Mouse (Mus musculus): ENCODE measurements around the gene 1700003F12Rik. TPM values are rescaled to one million over a fixed set of nuclear protein-coding genes. Genes with fewer than 3 reads are reported as not detected.

The 1700003F12Rik gene
- total and polyA plus RNA-seq, 3 experiments, result 0.52 to 0.85 (median 0.56) TPM

DNA sequence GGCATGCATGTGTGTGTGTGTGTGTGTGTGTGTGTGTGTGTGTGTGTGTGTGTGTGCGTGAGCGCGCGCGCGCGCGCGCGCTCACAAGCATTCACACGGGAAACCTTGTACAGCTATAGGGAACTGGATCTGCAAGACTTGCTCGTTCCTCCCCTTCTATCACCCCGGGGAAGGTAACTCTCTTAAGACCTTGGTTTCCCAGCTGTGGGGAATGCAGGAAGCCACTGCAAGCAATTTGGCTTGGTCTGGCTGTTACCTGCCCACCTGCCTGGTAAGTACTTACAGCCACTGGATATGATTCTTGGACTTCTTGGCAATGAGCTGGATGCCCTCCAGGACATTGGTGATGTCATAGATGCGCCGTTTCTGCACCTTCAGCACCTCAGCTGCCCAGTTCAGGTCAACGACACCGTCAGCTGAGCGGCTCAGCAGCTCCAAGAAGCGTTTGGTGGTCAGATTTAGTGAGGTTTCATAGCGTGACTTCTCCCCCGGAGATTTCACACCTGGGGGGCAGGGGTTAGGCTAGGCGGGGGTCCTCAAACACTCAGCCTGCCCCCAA, 16.8 kb downstream of the 1700003F12Rik start:
- H3K36me3 ChIP-seq (replicated peaks in 1 of 2; ENCODE audit: control insufficient read depth in 1 of 2, insufficient read depth in 1 of 2, low read length in 1 of 2), result peaks cover 39 to 76% of the 10 kb centered on the region in 2 experiments
- dilution Hi-C loops (cut with MboI; ENCODE audit: extremely low pct_ligation_motif_present, extremely low pct_unique_long_range_greater_than_20kb, low sequenced_read_pairs), result no loop called here
- no peak overlapping the region for H3K9ac ChIP-seq (ENCODE audit: insufficient read depth, low read depth)
- H3K4me3 ChIP-seq (replicated peaks in 1 of 3; ENCODE audit: low read depth in 2 of 3, low read length in 2 of 3, poor library complexity in 1 of 3), result no peak overlapping the region
- H3K27me3 ChIP-seq (replicated peaks), result no peaks in the 10 kb centered on the region
- no peak for DNase-seq (ENCODE audit: extremely low read depth)
- no peak overlapping the region for H3K27ac ChIP-seq (ENCODE audit: insufficient read depth, low read depth)
- no peak for TF ChIP-seq ZNF384 (IDR thresholded peaks at IDR 0.05; ENCODE audit: low read depth, low read length)
- TF ChIP-seq MAZ (IDR thresholded peaks at IDR 0.05; ENCODE audit: low read depth, low read length), result no peak
- TF ChIP-seq USF2 (conservative IDR thresholded peaks at IDR 0.05; ENCODE audit: low read depth, low read length), result no peak
- no peak for TF ChIP-seq IRF4 (IDR thresholded peaks at IDR 0.05; ENCODE audit: low read depth, low read length)
- TF ChIP-seq TBP (conservative IDR thresholded peaks at IDR 0.05; ENCODE audit: low read depth, low read length), result no peak
- no peak for TF ChIP-seq SMC3 (IDR thresholded peaks at IDR 0.05; ENCODE audit: low read depth, low read length)
- no peak for TF ChIP-seq POLR2AphosphoS2 (IDR thresholded peaks at IDR 0.05; ENCODE audit: low read depth, low read length)
- TF ChIP-seq RCOR1 (conservative IDR thresholded peaks at IDR 0.05; ENCODE audit: low read depth, low read length), result no peak
- no peak for TF ChIP-seq ELF1 (IDR thresholded peaks at IDR 0.05; ENCODE audit: low read depth, low read length)
- in situ Hi-C loops (cut with MboI; ENCODE audit: low pct_ligation_motif_present, low pct_unique_long_range_greater_than_20kb, low sequenced_read_pairs), result no loop called here
- H3K9me3 ChIP-seq (replicated peaks; ENCODE audit: low read length), result no peaks in the 10 kb centered on the region
- H3K79me2 ChIP-seq (replicated peaks; ENCODE audit: control insufficient read depth, extremely low read depth, insufficient read depth, poor library complexity, severe bottlenecking), result peaks cover 20% of the 10 kb centered on the region
- peaks cover 0 to 32% of the 10 kb centered on the region in 2 experiments; a peak in 2 of 4 replicates for H3K4me1 ChIP-seq (ENCODE audit: control insufficient read depth in 1 of 2, insufficient read depth in 2 of 2)
- H3K4me2 ChIP-seq (ENCODE audit: insufficient read depth, low read depth, poor library complexity, severe bottlenecking), result no peak overlapping the region

DNA sequence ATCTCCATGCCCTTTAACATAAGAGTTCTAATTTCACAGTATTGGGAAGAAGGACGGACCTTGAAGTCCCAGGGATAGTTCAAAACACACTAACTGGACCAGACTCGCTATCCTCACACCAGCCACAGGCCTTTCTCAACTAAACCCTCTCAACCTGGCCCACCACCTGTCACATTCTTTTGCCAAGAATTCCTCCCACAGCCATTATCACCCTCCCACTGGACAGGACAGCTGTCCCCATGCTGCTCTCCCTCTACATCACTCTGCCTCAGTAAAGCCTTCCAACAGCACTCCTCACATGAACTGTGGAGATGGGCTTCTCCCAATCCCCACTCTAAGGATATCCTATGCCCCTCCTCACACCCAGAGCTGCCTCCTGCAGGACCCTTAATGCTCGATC, 18.7 kb downstream of the 1700003F12Rik start:
- Histone ChIP-seq H3K4me1 (ENCODE audit: control insufficient read depth in 1 of 2, insufficient read depth in 2 of 2) (peaks cover 0 to 37% of the 10 kb centered on the region in 2 experiments; a peak in 3 of 4 replicates), H3K9me3 (replicated peaks; ENCODE audit: low read length) (no peaks in the 10 kb centered on the region), H3K79me2 (replicated peaks; ENCODE audit: control insufficient read depth, extremely low read depth, insufficient read depth, poor library complexity, severe bottlenecking) (peaks cover 22% of the 10 kb centered on the region), H3K4me3 (replicated peaks in 1 of 3; ENCODE audit: low read depth in 2 of 3, low read length in 2 of 3, poor library complexity in 1 of 3) (no peak overlapping the region), H3K4me2 (ENCODE audit: insufficient read depth, low read depth, poor library complexity, severe bottlenecking) (no peak overlapping the region), H3K36me3 (replicated peaks in 1 of 2; ENCODE audit: control insufficient read depth in 1 of 2, insufficient read depth in 1 of 2, low read length in 1 of 2) (peaks cover 30 to 58% of the 10 kb centered on the region in 2 experiments), H3K27ac (ENCODE audit: insufficient read depth, low read depth) (no peak overlapping the region), H3K27me3 (replicated peaks) (no peaks in the 10 kb centered on the region), H3K9ac (ENCODE audit: insufficient read depth, low read depth) (no peak overlapping the region)
- TF ChIP-seq USF1 (IDR thresholded peaks at IDR 0.05; ENCODE audit: low read depth, low read length), result no peak
- no peak for TF ChIP-seq SIN3A (IDR thresholded peaks at IDR 0.05; ENCODE audit: low read length)
- no peak for TF ChIP-seq BHLHE40 (IDR thresholded peaks at IDR 0.05; ENCODE audit: low read depth, low read length)
- no peak for TF ChIP-seq MYC (IDR thresholded peaks at IDR 0.05; ENCODE audit: low read depth, low read length)
- no peak for TF ChIP-seq POLR2AphosphoS2 (IDR thresholded peaks at IDR 0.05; ENCODE audit: low read depth, low read length)
- no peak for TF ChIP-seq HCFC1 (IDR thresholded peaks at IDR 0.05; ENCODE audit: low read depth, low read length)
- TF ChIP-seq ZC3H11A (IDR thresholded peaks at IDR 0.05; ENCODE audit: low read depth, low read length), result no peak
- no peak for TF ChIP-seq UBTF (IDR thresholded peaks at IDR 0.05; ENCODE audit: low read depth, low read length)
- no peak for TF ChIP-seq RAD21 (IDR thresholded peaks at IDR 0.05; ENCODE audit: low read depth, low read length)
- no peak for TF ChIP-seq PAX5 (IDR thresholded peaks at IDR 0.05; ENCODE audit: low read length)
- no peak for TF ChIP-seq JUND (conservative IDR thresholded peaks at IDR 0.05; ENCODE audit: low read depth, low read length)
- TF ChIP-seq MEF2A (IDR thresholded peaks at IDR 0.05; ENCODE audit: borderline replicate concordance, low read depth, low read length), result no peak
- no peak for TF ChIP-seq CHD1 (IDR thresholded peaks at IDR 0.05; ENCODE audit: low read depth, low read length)
- no peak for TF ChIP-seq EP300 (IDR thresholded peaks at IDR 0.05; ENCODE audit: low read length)
- TF ChIP-seq KAT2A (IDR thresholded peaks at IDR 0.05; ENCODE audit: insufficient replicate concordance, low read length), result no peak
- TF ChIP-seq CTCF (conservative IDR thresholded peaks at IDR 0.05 in 1 of 2, IDR thresholded peaks at IDR 0.05 in 1 of 2; ENCODE audit: low read depth in 2 of 2, low read length in 2 of 2), result no peak
- TF ChIP-seq ZMIZ1 (IDR thresholded peaks at IDR 0.05; ENCODE audit: low read depth, low read length), result no peak
- TF ChIP-seq NELFE (IDR thresholded peaks at IDR 0.05; ENCODE audit: low read depth, low read length), result no peak
- TF ChIP-seq TBP (conservative IDR thresholded peaks at IDR 0.05; ENCODE audit: low read depth, low read length), result no peak
- no peak for TF ChIP-seq E2F4 (IDR thresholded peaks at IDR 0.05; ENCODE audit: insufficient replicate concordance, low read depth, low read length)
- dilution Hi-C loops (cut with MboI; ENCODE audit: extremely low pct_ligation_motif_present, extremely low pct_unique_long_range_greater_than_20kb, low sequenced_read_pairs), result no loop called here
- in situ Hi-C loops (cut with MboI; ENCODE audit: low pct_ligation_motif_present, low pct_unique_long_range_greater_than_20kb, low sequenced_read_pairs), result no loop called here
- no peak for DNase-seq (ENCODE audit: extremely low read depth)

All from CH12.LX (cell line).